Mouse (Mus musculus): ENCODE results near the gene Olfr510.
"Not testable (repeated sequence)": the region's sequence is repeated elsewhere in the genome, so short reads cannot be mapped to it uniquely, and the experiment has no call there.

Olfr510 gene

GRCm38 (mm10) chr7:108666118-108666517 is at the start of gene Olfr510:
Olfr510 (plus strand) TSS chr7:108666418.
- no peak for DNase-seq (ENCODE audit: low spot score in 2 of 2)

DNA sequence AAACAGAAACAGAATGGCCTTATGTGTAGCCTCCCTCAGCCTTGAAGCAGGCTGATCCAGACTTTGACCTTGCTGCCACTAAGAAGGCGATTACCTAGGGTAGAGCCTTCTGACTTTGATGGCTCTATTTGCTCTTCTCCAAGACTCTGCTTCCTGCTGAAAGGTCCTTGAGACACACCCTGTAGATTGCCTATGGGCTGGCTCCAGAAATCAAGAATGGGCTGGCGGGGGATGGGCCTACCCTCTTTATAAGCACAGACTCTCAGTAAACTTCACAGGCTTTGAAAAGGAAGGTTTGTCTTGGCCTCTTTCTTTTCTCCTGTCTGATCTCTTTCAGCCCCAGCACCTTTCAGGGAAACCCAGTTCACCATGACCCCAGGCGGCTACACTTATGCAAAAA is 49.4 kb upstream of the Olfr510 start:
- DNase-seq (ENCODE audit: low spot score in 2 of 2) = not testable (repeated sequence)

- DNase-seq (ENCODE audit: low spot score in 2 of 2) = no peak
Observed at GRCm38 (mm10) chr7:108621514-108621913, 44.7 kb upstream of the Olfr510 start, which contains the start of gene Olfr507. Olfr507 (plus strand) TSS chr7:108621814.

GRCm38 (mm10) chr7:108629694-108630093 is 36.5 kb upstream of the Olfr510 start, which contains the start of gene Olfr508:
Olfr508 (plus strand) TSS chr7:108629994.
- DNase-seq (ENCODE audit: low spot score in 2 of 2) = no peak

GRCm38 (mm10) chr7:108651806-108652205 is 14.4 kb upstream of the Olfr510 start, which contains the start of gene Olfr509:
Olfr509 (minus strand) TSS chr7:108651906.
- no peak for DNase-seq (ENCODE audit: low spot score in 2 of 2)

DNA sequence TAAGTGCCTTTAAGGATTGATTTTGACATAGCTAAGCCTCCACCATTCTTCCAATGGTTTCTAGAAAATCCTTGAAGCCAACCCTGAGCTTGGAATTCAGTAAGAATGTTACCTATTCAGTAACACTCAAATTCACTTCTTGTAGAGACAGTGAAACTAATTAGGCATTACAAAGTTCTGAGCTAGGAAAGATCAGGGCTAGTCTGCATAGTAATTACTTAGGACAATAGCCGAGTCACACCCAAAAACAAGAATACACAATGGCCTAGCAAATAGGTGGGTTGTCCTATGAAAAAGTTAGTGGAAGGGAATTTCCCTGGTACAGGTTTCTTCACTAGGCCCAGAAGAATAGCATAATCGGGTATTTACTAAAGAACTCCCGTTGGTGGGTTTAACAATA is 3.8 kb upstream of the Olfr510 start:
- no peak for DNase-seq (ENCODE audit: low spot score in 2 of 2)

DNA sequence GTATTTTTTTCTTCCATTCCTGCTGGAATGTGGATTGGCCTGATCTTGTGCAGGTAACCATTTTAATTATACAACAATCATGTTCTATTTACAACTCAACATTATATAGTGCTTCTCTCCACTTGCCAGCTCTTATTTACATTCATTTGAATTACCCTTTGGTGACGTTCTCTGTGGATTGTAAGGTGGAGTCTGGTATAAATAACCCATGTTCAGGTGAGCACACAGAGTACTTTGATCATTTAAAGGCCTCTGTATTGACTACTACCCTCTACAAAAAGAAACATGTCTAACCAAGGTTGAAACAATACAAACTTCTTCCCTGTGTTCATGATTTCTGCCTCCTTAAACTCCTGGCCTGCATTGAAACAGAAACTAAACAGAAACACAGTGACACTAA is 4.8 kb downstream of the Olfr510 start:
- DNase-seq (ENCODE audit: low spot score in 2 of 2) = no peak

GRCm38 (mm10) chr7:108678886-108679285 is 12.7 kb downstream of the Olfr510 start:
- no peak for DNase-seq (ENCODE audit: low spot score in 2 of 2)

DNA sequence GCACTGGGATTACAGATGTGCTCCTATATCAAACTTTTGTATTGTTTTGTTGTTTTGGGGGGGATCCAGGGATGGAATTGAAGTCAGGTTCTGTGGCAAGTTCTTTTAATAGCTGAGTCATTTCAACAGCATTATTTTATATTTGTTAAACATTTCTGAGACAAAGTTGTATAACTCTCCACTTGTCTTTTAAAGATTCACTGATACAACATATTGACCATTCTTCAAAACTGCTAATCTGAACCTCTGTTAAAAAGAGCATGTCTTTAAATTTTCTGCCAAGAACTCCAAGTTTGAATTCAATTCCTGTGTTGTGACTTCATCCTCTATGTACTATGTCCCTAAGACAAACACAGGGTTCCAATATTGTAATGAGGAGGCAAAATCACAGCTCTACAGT is 46.8 kb downstream of the Olfr510 start, which contains the start of gene Olfr512:
Olfr512 (plus strand) TSS at position 301 of the 400 bp plus-strand sequence.
- no peak for DNase-seq (ENCODE audit: low spot score in 2 of 2)
